Mouse (Mus musculus) gastrocnemius, postnatal 4 days (tissue): ENCODE data around the gene Abhd12. TPM values are rescaled to one million over a fixed set of nuclear protein-coding genes. Genes with fewer than 3 reads are reported as not detected.
A peak's percentile ranks its signal among the peaks of the same experiment; 100 is the strongest.
"Not testable (repeated sequence)": the region's sequence is repeated elsewhere in the genome, so short reads cannot be mapped to it uniquely, and the experiment has no call there.

Experiments used
- DNase-seq, 2 experiments: peaks; one replicate each; pipeline ENCODE4 v3.0.0; 2021 to 2022; ENCODE audit warnings: low spot score in 2 of 2, mixed read lengths in 2 of 2
- total RNA-seq, 2 experiments: library from RNA; stranded (reverse); gene quantifications; 2 replicates each; pipeline ENCODE4 v1.2.3; 2021

Gene Abhd12
- total RNA-seq, 2 experiments from 2014 or later: 34.8 to 36.3 TPM

DNA sequence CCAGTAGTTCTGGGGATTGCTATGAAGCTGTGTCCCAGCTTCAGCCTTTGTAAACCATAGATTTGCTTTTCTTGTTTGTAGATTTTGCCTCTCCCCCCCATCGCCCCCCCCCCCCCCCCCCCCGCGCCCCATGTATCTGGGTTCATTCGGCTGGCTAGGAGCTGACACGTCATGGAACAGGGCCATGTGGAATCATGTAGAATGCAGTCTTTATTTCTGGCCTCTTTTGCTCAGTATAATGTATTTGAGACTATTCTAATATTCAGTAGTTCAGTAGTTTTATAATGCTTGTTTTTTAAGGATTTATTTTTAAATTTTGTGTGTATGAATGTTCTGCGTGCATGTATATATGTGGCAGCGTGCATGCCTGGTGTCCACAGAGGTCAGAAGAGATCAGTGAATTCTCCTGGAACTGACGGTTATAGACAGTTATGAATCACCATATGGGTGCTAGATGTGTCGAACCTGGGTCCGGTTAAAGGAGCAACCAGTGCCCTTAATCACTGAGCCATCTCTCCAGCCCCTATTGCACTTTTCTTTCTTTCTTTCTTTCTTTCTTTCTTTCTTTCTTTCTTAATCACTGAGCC lies 5.8 kb upstream of the Abhd12 start:
- DNase-seq: no peak

DNA sequence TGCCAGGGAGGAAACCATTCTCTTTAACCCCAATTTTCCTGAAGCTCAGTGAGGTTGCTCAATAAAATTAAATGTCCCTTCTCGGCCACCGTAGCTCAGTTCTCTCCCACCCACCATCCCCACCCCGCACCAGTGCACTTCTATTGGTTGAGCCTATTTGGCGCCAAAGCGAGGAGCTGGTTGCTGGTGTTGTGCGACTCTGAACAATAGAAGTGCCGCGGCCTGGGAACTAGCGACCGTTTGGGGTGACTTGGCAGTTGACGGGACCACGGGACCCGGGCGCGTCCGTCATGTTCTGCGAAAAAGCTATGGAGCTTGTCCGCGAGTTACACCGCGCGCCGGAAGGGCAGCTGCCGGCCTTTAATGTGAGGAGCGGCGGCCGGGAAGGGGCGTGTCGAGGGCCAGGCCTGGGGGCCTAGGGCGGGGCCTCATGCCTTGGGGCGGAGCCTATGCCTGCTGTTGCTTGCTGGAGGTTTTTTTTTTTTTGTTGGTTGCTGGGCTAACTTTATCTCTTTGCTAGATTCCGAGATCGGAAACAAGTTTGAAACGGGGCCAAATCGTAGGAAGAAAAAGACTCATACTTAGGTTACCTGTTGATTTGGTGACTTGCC lies 5.0 kb upstream of the Abhd12 start:
- peak; percentile 87 to 94 for DNase-seq

GRCm38 (mm10) chr2:150908881-150909280 lies 4.3 kb upstream of the Abhd12 start:
- DNase-seq: not testable (repeated sequence)

DNA sequence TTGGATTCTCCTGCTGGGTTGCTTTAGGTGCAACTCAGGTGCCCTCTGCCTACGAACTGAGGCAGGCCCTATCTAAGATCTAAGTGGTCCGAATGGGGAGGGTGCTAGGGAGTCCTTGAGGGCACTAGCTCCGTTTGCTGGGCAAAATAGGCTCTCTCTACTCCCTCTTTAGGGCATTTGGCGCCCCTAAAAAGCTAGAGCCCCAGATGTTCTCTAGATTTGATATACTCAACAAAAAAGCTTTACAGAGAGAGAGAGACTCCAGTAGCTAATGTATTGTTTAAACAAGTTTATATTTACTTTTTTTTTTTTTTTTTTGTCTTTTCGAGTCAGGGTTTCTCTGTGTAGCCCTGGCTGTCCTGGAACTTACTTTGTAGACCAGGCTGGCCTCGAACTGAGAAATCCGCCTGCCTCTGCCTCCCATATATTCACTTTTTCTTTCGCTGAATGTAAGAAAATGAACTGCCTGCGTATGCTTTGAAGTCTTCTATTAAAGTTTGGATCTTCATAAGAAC lies 452 bp upstream of the Abhd12 start, which contains the start of gene Gins1:
Gins1 (plus strand) TSS at position 465 of the 515 bp plus-strand sequence.
- DNase-seq: no peak

- no peak for DNase-seq
These were observed 2.2 kb downstream of the Abhd12 start for GRCm38 (mm10) chr2:150902347-150902746.

GRCm38 (mm10) chr2:150900341-150900740 lies 4.2 kb downstream of the Abhd12 start:
- DNase-seq: no peak

DNA sequence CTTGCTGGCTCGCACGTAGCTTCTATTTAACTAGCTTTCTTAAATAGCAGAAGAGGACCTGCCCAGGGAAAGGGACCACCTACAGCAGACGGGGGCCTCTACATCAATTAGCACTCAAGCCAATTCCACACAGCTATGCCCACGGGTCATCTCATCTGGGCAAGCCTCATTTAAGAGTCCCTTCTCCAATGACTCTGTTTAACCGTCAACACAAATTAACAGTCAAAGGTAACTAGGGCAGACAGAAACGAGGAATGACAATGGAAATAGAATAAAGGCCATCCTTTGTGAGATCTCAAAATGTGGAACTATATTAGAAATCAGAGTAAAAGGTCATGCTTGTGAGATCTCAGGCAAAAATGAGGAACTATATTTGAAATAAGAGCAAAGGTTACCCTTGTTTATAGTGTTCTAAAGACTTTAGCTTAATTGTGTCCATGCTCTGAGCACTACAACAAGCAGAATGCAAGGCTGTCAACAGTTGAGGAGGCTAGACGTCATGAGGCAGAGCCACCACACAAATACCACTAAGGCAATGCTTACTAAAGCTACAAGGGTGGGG lies 8.8 kb downstream of the Abhd12 start:
- DNase-seq: no peak

DNA sequence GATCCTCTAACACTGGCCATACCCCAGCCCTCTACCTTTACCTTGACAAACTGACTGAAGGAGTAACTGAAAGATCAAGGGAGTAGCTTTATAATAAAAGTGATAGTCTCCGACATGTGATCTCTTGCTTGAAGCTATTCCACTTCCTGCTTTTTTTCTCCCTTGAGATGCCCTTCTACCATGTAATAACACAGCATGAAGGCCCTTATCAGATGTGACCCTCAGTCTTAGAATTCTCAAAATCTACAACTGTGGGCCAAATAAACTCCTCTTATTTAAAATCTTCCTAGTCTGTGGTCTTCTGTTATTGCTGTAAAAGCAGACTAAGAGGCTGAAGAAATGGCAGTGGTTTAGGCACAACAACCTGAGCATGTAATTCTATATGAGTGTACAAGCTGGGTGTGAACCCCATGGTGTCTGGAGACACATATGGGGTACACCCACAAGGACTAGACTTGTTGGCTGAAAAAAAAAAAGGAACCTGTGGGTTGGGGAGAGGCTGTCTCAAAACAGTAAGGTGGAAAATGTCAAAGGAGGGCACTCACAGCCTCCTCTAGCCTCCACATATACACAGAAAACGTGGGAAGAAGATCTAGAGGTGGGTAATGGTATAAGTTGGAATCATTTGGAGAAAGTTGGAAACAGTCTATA lies 9.8 kb downstream of the Abhd12 start:
- no peak for DNase-seq

DNA sequence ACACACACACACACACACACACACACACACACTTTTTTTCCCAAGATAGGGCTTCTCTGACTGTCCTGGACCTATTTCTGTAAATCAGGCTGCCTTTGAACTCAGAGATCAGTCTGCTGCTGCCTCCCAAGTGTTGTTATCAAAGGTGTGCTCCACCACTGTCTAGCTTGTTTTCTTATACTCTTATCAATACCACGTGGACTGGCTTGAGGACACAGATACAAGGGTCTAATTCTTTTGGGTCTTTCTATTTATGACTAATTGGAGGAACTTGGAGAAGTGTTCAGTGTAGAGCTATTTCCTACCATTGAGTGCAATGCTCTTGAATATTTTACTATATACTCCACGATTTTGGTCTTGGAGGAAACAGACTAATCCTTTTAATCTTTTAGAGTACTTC lies 17.2 kb downstream of the Abhd12 start:
- no peak for DNase-seq

- no peak for DNase-seq
These were observed 18.2 kb downstream of the Abhd12 start for GRCm38 (mm10) chr2:150886315-150886714.

- no peak for DNase-seq
These were observed 18.7 kb downstream of the Abhd12 start for GRCm38 (mm10) chr2:150885814-150886213.

DNA sequence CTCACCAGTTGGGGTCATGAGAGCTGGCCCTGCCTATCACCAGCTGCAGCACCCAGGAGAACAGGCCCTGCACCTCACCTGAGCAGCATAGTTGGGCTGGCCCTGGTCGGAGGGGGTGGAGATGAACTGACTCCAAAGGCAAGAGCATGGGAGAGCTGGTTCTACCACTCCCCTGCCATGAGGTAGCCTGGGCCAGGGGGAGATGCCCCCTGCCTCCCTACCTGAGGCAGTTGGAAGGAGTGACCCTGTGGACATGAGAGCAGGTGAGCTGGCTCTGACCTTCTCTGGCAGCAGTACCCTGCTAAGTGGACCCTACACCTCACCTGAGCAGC lies 19.8 kb downstream of the Abhd12 start:
- no peak for DNase-seq

DNA sequence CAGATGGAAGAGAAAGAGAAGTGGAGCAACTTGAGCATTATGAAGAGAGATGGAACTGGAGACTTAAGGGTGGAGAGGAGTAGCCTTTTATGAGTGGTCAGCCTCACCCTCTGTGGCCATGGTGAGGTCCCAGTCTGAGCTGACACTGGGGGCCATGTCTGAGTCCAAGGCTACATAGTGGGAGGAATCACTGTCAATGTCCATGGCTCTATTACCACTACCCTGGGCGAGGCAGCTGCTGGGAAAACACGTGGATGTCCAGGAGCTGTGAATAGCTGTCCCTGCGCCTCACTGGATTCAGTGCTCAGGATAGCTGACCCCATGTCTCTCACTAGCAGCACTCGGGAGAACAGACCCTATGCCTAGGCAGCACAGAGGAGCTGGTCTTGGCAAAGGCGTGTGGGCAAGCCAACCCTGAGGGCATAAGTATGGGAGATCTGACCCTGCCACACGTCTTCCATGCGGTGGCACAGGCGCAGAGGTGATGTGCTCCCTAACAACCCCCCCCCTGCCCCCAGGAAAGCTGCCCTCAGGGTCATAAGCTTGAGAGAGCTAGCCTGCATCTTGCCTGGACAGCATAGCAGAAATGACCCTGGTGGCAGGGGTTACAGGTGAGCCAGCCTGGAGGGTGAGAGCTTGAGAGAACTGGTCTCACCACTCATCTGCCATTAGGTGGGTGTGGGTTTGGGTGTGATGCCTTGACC lies 20.3 kb downstream of the Abhd12 start:
- no peak for DNase-seq

GRCm38 (mm10) chr2:150877561-150877960 lies 27.0 kb downstream of the Abhd12 start:
- DNase-seq: no peak

- no peak for DNase-seq
These were observed 29.3 kb downstream of the Abhd12 start for GRCm38 (mm10) chr2:150875226-150875625.

GRCm38 (mm10) chr2:150874508-150874907 lies 30.0 kb downstream of the Abhd12 start:
- DNase-seq: no peak

- DNase-seq: no peak
These were observed 35.1 kb downstream of the Abhd12 start for GRCm38 (mm10) chr2:150869446-150869845.

- DNase-seq: no peak
These were observed 37.5 kb downstream of the Abhd12 start for GRCm38 (mm10) chr2:150867021-150867420.

GRCm38 (mm10) chr2:150861128-150861527 lies 43.4 kb downstream of the Abhd12 start:
- no peak for DNase-seq

- no peak for DNase-seq
These were observed 44.7 kb downstream of the Abhd12 start for GRCm38 (mm10) chr2:150859709-150860470.
